Mouse (Mus musculus) spleen, postnatal 36 days (tissue): Measurements from ENCODE around the gene Gjd3.
"Not testable (repeated sequence)": the region's sequence is repeated elsewhere in the genome, so short reads cannot be mapped to it uniquely, and the experiment has no call there.

Experiments
- DNase-seq, 2 experiments: peaks; one replicate each; pipeline ENCODE4 v3.0.0; 2022; ENCODE audit warnings: low spot score in 2 of 2, mixed read lengths in 1 of 2

Gjd3 gene

GRCm38 (mm10) chr11:98982773-98983133 is at the start of gene Gjd3:
TSS of gene Gjd3 (minus strand) at chr11:98983016.
- DNase-seq: no peak

GRCm38 (mm10) chr11:99026899-99027440 is 44.2 kb upstream of the Gjd3 start:
- DNase-seq: no peak

- DNase-seq: no peak
Observed at GRCm38 (mm10) chr11:99025878-99026277, 43.1 kb upstream of the Gjd3 start.

- DNase-seq: no peak
Observed at GRCm38 (mm10) chr11:99024468-99025134, 41.8 kb upstream of the Gjd3 start.

GRCm38 (mm10) chr11:99023500-99024467 is 41.0 kb upstream of the Gjd3 start, which contains the start of gene Top2a:
TSS of gene Top2a (minus strand) at chr11:99024189.
- peak; percentile 90 to 95 for DNase-seq

GRCm38 (mm10) chr11:99023094-99023493 is 40.3 kb upstream of the Gjd3 start:
- no peak for DNase-seq

- DNase-seq: no peak
Observed at GRCm38 (mm10) chr11:99022384-99022933, 39.6 kb upstream of the Gjd3 start.

GRCm38 (mm10) chr11:99019844-99020243 is 37.0 kb upstream of the Gjd3 start:
- no peak for DNase-seq

GRCm38 (mm10) chr11:99013856-99014255 is 31.0 kb upstream of the Gjd3 start:
- DNase-seq: no peak

- no peak for DNase-seq
Observed at GRCm38 (mm10) chr11:99010706-99011105, 27.9 kb upstream of the Gjd3 start.

GRCm38 (mm10) chr11:99010124-99010523 is 27.3 kb upstream of the Gjd3 start:
- no peak for DNase-seq

- DNase-seq: no peak
Observed at GRCm38 (mm10) chr11:99006788-99007187, 24.0 kb upstream of the Gjd3 start.

- DNase-seq: no peak
Observed at GRCm38 (mm10) chr11:98999243-98999642, 16.4 kb upstream of the Gjd3 start.

- no peak for DNase-seq
Observed at GRCm38 (mm10) chr11:98998776-98999175, 16.0 kb upstream of the Gjd3 start.

- no peak for DNase-seq
Observed at GRCm38 (mm10) chr11:98997659-98998058, 14.8 kb upstream of the Gjd3 start.

GRCm38 (mm10) chr11:98995987-98996386 is 13.2 kb upstream of the Gjd3 start:
- DNase-seq: no peak

GRCm38 (mm10) chr11:98990866-98991265 is 8.1 kb upstream of the Gjd3 start:
- DNase-seq: no peak

GRCm38 (mm10) chr11:98988260-98988659 is 5.4 kb upstream of the Gjd3 start:
- DNase-seq: not testable (repeated sequence)

GRCm38 (mm10) chr11:98985542-98985941 is 2.7 kb upstream of the Gjd3 start:
- DNase-seq: no peak

- no peak for DNase-seq
Observed at GRCm38 (mm10) chr11:98983551-98983950, 735 bp upstream of the Gjd3 start.

GRCm38 (mm10) chr11:98981997-98982772 is 631 bp downstream of the Gjd3 start:
- DNase-seq: no peak
